Mouse (Mus musculus): ENCODE measurements around the gene Hs6st3. TPM values are rescaled to one million over a fixed set of nuclear protein-coding genes. Genes with fewer than 3 reads are reported as not detected.

Gene Hs6st3
- total RNA-seq, 4 experiments from 2014 or later, result 50.2 to 63.5 (median 53.8) TPM

DNA sequence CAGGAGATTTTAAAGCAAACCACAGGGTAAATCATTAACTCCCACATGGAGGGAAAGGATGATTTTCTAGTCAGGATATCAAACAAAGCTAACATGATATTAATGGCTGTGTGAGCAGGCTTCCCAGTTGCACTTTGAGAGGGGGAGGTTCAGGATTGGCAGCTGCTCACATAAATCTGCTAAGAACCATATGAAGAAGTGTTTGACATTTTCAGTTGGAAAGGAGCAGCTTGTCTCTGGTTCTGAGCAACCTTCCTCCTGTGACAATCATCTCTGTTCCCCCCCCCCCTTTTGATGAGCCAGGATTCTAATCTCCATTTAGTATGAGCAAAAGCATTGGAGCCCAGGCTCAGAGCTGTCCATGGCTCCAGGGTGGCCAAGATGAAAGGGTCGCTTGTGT, 643.0 kb downstream of the Hs6st3 start:
- DNase-seq (ENCODE audit: low spot score in 2 of 2), result no peak

- DNase-seq (ENCODE audit: low spot score in 2 of 2), result no peak
Observed at GRCm38 (mm10) chr14:119789457-119789856, 651.3 kb downstream of the Hs6st3 start.

DNA sequence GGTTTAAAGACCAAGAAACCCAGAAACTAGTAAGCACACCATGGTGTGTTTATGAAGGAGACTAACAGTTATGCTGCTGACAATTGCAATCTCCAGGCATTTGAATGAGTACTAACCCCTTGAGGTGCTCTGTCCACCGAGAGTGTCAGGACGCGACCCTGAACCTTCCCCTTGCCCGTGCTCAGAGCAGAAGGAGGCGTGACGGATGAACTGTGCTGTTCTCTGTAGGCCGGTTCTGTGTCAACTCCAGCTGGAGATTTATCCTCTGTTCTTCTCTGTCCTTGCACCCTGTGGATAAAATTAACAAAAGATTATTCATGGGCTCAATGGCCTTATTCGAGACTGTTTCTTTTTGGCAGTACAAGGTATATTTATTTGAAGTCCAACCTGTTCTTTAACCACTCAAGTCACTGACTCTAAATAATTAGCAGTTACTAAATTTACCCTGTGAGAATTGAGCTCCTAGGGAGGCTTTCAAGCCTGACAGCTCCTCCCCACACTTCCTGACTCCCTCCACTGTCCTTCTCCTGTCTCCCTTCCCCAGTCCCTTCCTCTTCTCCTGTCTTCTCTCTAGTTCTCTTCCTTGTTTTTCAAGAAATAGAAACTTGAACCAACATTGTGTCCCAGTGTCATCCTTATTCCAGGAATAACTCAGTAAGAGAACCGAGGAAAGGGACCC, 659.2 kb downstream of the Hs6st3 start:
- DNase-seq (ENCODE audit: low spot score in 2 of 2), result no peak

GRCm38 (mm10) chr14:119798561-119798960, 660.4 kb downstream of the Hs6st3 start:
- DNase-seq (ENCODE audit: low spot score in 2 of 2), result peak in 1 of 2 experiments; percentile 65

DNA sequence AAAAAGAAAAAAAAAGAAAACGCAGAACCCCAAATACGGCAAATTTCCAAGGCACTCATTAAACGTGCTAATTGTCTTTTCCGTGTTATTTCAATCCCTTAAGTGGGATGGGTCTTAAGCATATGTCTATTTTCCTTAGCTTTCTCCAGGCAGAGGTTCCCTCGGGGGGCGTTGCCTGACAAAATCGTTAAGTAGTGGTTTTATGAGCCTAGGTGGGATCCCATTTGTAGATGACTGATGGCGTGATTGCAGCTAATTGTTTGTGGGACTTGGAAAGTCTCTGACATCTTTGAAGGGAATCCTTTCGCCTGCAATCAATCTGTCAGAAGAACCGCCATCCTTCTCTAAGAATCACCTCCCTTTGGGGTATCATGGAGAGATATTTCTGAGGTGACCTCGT, 662.7 kb downstream of the Hs6st3 start:
- no peak for DNase-seq (ENCODE audit: low spot score in 2 of 2)

- no peak for DNase-seq (ENCODE audit: low spot score in 2 of 2)
Observed at GRCm38 (mm10) chr14:119813898-119814297, 675.8 kb downstream of the Hs6st3 start.

DNA sequence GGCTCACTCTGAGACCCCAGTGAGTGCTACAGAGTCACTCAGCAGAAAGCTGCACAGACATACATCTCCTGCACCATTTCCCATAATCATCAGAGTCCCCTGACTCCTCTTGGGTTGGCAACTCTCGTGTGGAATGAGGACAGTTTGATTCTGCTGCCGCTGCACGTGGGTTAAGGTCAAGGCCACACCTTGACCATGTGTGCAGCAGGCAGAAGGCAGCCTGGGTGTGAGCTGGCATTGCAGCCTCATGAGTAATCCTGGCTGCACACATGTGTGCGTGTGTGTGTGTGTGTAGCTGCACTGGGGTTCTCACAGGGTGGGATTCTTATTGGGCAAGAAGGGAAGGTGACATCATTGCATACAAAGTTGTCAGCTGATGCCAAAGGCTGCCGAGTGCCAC, 677.5 kb downstream of the Hs6st3 start:
- DNase-seq (ENCODE audit: low spot score in 2 of 2), result no peak

DNA sequence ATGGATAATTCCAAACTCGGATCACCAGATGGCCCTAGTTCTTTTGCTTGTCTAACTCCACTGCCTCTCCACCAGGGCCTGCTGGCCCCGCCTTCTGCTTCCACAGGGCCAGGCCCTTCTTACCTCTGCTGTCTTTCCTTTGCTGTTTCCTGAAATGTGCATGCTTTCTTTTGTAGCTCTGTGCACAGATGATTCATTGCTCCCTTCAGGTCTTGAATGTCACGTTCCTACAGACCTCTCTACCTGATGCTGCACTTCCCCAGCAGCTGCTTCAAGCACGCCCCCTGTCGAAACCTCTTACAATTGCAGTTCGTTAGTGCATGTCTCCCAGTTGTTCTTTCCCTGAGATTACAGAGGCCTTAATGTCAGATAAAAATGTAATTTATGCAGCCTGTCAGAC, 682.4 kb downstream of the Hs6st3 start:
- DNase-seq (ENCODE audit: low spot score in 2 of 2), result no peak

DNA sequence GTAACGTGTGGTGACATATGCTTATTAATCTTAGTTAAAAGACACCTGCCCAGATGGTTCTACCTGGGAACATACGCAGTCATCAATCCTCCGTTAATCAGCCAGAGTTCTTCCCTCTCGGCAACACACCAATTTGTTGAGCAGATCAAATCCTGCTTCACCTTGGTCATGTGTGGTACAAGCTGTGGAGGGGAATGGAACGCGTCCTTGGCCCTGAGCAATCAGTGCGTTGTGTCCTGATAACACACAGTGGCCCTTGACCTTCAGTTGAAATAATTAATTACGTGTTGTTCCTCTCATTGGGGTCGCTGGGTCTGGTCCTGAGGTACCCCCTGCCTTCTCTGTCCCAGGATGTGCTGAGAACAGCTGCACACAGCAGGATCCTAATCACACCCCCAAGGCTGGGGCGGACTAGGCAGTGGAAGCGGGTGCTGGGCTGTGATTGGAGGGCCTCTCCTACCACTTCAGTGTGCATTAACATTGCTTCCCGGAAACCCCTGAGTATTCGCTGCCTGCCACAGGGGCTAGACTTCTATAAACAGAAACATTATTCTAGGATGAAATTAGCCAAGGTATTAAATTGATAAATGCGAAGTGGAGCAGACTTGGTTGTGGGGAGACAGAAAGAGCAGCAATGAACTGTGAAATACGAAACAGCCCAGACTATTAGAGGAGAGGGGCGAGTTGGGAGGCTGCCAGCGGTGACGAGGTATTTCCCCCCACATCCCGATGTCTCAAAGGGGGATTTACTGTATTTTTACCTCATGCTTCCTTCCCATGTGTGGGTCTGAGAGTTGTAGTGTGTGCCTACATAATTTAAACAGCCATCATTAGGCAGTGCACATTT, 693.2 kb downstream of the Hs6st3 start:
- no peak for DNase-seq (ENCODE audit: low spot score in 2 of 2)

GRCm38 (mm10) chr14:119832012-119832325, 693.8 kb downstream of the Hs6st3 start:
- no peak for DNase-seq (ENCODE audit: low spot score in 2 of 2)

DNA sequence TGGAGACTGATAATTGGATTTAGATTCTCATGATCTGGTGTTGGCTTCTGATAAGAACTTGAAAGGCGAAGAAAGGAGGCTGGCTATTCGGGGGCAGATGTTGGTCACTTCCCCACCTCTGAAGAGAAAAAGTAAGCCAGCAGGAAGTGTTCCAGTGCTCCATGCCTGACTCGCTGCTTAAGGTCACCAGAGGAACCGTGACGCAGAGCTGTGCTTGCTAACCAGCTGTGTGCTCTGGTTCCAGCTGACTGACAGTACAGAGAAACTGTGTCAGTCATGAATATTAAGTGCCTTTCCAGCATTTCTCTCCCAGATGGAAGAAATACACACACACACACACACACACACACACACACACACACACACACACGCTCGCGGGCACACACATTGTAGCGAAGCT, 694.8 kb downstream of the Hs6st3 start:
- DNase-seq (ENCODE audit: low spot score in 2 of 2), result no peak

DNA sequence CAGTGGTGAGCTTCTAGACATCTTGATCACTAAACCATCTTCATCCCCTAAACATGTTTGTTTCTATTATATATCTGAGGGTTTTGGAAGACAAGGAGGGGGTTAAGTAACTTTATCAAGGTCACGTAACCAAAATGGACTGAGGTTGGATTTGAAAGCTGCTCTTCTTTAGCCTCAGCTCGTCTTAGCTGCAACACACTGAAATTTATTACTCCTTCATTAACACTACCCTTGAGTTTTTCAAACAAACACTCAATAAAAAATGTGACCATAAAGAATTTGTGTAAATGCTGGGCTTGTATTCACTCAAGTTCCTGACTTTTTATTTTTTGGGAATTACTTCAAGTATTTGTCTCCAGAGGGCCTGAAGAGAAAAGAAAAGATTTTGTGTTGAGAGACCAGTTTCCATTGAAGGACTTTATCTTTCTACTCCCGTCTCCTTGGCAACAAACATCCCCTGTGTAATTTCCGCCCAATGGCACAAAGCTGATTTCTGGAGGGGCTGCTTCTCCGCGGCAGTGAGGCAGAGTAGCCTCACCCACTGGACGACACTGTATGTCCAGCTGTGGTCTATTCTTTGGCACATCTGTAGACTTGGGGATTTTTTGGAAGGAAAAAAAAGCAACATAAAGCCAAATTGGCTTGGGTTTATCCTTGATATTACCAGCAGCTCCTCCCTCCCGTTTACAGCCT, 696.0 kb downstream of the Hs6st3 start:
- DNase-seq (ENCODE audit: low spot score in 2 of 2), result no peak

- DNase-seq (ENCODE audit: low spot score in 2 of 2), result no peak
Observed at GRCm38 (mm10) chr14:119836051-119836450, 697.9 kb downstream of the Hs6st3 start.

DNA sequence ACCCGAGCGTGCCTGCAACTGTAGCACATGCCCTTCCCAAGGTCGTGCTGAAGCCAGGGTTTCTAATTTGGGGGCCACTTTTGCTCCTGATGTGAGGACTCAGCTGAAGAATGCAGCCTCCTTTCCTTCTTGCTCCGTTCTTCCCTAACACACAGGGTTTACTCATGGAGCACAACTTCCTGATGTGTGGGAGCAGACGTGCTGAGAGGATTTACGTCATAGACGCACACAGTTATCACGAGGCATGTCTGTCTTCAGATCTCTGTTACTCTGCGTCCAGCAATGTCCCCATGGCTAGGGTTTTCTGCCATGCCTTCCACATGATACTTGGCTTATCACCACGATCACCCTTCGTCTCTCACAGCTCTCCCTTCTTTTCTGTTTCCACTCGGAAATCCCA, 709.4 kb downstream of the Hs6st3 start:
- no peak for DNase-seq (ENCODE audit: low spot score in 2 of 2)

DNA sequence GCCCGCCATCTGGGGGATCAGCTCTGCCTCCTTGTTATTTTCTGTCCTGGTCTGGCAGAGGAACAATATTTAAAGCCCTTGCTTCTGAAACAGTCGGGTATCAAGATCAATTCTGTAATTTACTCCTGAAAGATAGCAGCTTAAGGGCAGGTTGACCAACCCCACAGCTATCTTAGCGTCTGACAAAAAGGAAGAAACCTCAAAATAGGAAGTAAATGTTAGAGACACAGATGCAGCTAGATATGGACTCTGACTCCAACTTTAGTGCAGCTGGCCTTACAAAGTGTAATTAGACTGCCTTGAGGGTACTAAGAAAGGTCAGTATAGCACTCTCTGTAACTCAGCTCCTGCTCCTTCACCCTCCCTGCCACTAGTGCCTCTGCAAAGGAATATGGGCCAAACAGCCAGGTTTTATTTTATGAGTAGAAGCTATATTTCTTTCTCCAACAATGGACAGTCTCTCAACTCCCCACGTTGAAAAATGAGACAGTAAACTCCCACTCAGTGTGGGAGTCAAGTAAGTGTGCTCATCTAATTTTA, 710.7 kb downstream of the Hs6st3 start:
- no peak for DNase-seq (ENCODE audit: low spot score in 2 of 2)

DNA sequence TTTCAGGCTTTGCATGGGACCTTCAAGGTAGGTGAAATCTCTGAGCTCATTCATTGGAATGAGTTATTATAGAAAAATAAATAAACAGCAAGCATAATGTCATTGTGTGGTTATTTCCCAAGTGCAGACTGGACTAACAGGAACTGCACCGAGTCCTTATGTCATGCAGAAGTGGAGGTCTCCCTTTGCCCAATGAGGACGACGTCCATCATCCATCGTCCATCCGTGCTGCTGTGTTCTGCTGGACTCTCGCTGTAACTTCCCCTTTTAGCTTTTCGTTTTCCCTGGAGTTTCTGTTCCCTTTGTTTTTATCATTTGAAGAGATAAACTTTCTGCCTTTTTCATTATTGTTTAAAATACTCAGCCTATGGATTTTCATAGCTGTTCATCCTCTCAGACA, 711.2 kb downstream of the Hs6st3 start:
- no peak for DNase-seq (ENCODE audit: low spot score in 2 of 2)

DNA sequence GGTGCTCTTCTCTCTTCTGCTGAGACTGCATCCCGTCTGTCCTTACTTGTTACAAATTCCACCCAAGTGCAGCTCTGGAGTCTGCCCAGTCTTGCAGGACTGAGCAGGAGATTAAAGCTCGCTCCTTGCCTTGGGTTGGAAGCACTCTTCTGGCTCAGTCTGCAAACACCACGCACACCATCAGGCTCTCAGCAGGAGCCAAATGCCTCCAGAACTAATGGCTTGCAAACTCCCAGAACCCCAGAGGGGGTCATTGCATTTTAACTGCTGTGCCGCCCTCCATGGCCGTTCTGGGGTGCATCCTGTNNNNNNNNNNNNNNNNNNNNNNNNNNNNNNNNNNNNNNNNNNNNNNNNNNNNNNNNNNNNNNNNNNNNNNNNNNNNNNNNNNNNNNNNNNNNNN, 714.0 kb downstream of the Hs6st3 start:
- no peak for DNase-seq (ENCODE audit: low spot score in 2 of 2)

DNA sequence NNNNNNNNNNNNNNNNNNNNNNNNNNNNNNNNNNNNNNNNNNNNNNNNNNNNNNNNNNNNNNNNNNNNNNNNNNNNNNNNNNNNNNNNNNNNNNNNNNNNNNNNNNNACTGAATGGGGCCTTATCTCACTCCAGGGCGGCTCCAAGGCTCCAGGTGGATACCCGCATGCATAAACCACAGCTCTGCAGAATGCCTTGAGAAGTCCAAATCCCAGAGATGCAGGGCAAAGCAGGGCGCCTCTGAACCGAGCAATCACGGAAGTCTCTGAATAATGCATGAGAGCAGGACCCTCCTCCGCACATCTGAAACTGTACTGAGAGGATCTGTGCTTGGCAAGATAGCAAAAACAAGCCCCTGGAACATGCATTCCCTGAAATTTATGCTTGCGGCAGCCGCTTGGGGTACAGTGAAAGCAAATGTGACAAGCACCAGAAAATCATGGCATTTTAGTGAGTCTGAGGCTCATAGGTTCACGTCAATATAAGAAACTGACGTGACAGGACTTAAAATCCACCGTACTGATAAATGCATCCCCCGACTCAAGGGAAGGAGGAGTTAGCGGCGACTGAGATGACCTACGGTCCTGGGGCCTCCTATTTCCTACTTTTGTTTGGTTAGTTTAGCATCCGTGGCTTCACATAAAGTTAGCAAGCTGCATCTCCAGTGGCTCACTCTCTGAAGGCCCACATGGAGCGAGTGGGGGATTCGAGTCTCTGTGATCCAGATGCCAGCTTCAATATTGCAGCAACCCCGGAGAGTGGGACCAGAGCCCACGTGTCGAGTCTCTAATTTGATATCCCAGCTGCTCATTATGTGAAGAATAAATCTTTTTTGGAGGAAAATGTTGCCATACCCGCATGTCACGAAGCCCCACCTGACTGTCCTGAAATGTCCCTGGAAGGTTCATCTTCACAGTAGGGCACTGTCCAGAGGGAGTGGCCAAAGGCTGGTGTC, 719.5 kb downstream of the Hs6st3 start:
- peak; percentile 43 to 60 for DNase-seq (ENCODE audit: low spot score in 2 of 2)

GRCm38 (mm10) chr14:119873617-119874016, 735.5 kb downstream of the Hs6st3 start:
- DNase-seq (ENCODE audit: low spot score in 2 of 2), result no peak

DNA sequence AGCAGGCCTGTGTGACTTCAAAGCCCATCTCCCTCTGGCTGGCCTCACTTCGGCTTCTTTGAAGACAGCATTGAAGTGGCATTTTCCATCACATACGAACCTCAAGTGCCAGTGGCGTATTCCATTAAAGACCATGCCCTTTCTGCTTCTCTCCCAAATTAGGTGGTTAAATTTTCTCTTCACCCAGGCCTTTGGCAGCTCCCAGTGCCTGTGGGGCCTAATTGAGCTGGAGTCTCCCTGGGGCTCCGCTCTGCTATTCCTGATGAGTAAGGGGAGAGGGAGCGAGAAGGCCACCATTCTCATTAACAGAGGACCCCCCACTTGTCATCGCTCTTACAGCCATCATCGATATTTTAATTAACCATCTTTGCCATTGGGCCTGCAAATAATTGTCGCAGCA, 754.8 kb downstream of the Hs6st3 start:
- no peak for DNase-seq (ENCODE audit: low spot score in 2 of 2)

DNA sequence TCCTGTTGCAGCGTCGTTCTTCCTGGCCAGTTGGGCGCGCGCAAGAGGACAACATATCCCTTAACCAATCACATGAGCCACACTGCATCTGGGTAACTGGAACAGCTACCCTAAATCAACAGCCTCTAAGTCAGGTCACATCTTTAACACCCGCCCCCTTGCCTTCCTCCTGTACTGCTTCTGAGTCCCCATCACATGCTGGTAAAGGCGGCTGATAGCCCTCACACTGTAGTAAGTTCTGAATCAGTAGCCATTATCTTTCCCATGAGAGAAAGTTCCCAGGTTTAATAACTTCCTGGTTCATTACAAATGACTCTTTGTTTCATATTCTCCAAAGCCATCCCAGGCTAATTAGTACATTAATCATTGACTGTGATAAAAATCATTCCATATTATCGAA, 757.0 kb downstream of the Hs6st3 start:
- no peak for DNase-seq (ENCODE audit: low spot score in 2 of 2)
